Mouse (Mus musculus): ENCODE results near the gene P2ry1.

The P2ry1 gene

DNA sequence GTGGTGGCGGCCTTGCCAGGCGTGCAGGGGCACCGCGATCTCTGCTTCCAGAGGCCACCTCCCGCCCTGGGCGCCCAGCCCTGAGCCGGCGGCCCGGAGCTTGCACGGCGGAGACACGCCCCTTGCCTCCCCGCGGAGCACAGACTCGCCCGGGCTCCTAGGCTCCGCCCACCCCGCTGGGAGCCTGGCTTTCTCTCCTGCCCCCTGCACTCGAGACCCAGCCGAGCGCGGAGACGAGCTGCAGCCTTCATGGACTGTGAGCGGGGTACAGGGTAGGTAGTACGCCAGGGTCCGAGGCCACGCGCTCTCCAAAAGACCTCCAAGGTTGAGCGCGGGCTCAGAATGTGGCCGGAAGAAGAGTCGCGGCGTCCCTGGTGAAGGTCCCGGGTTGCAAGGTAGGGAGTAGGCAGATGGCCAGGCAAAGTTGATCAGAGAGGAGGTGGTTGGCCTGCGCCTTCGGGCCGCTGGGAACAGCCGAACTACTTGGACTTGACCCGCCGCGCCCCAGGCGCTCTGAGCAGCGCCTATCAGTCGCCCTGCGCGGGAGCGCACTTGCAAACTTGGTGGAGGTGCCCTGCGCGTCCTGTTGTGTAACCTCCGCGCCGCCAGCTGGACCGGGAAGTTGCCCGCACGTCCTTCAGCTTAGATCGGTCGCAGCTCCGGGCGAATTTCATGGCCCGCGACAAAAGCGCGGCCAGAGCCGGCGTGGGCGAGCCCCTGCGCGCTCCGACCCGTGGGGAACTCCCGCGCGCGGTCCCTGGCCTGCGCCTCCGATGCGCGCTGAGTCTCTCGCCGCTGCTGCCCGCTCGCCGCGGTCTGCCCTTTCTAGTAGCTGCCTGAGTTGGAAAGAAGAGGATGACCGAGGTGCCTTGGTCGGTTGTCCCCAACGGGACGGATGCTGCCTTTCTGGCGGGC, at the start of gene P2ry1:
Gene P2ry1 (plus strand): TSS at position 209 of the 915 bp plus-strand sequence.
- DNase-seq = peak; percentile 32

DNA sequence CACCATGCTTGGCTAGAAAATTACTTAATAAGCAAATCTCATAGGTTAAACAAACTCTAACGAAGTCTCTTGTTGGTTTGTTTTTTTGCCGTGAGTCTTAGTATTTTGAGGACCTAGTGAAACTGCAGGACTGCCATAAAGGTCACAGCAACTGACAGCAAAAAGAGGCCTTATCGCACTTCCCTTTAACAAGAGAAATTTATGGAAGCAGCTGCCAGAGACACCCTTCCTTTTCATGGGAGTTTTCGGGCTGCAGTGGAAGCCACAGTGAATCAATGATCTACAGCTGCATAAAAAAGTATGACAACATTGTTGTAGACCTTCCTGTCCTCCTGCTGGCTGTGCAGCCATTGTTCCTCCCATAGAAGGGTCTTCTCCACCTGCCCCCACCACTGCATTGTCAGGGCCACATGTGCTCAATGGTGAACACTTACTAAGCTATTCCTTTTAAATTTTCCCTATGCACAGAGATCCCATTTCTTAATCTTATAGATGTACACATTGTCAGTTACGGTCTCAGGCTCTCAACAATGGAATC, 49.3 kb upstream of the P2ry1 start:
- DNase-seq = no peak

GRCm38 (mm10) chr3:60954073-60954472, 48.5 kb upstream of the P2ry1 start:
- DNase-seq = no peak

DNA sequence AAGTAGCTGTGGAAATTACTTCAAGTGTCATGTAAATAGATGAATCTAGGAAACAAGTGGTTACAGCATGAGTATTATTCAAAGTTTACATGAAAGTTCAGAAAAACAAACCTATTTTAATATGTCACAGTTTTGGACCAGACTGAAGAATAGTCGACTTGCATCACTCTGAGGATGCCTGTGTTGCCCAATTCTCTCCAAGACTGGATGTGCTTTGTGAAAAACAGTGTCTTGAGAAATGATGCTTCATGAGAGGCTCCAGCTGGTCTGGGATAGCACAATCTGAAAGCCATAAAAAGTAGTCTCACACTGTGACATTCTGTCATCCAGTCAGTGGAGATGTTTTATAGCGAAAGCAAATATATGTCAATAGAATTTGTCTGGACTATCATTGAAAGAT, 43.8 kb upstream of the P2ry1 start:
- no peak for DNase-seq

DNA sequence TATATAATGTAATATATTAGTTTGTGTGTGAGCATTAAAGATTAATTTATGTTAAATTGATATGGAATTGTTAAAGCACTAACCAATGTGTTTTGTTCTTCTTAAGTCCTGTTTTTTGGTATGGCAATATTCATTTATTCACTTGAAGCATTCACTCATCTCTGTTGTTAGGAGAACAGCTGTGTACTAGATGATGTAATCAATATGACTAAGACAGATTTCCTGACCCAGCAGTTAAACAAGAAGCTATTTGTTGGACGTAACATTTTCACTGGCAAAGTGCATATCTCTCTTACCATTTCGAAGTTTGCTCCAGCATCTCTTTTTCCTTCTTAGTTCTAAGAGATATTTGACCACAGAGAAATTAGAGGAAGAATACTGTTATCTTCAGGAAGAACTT, 37.5 kb upstream of the P2ry1 start:
- DNase-seq = no peak

- DNase-seq = no peak
Measured at GRCm38 (mm10) chr3:60974944-60975343, 27.7 kb upstream of the P2ry1 start.

DNA sequence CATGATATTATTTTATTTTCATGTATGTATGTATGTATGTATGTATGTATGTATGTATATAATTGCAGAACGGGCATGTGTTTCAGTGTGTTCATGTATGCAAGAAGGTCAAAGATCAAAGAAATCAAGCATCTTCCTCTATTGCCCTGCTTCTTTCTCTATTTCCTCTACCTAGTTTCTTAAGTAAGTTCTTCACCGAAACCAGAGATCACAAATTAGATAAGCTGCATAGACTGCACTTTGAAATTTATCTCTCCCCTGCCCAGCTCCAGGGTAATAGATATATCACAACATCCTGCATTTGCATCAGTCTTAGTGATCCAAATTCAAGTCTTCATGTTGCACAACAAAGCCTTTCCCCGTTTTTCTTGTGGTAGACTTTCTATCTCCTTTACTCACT, 20.5 kb upstream of the P2ry1 start:
- no peak for DNase-seq

DNA sequence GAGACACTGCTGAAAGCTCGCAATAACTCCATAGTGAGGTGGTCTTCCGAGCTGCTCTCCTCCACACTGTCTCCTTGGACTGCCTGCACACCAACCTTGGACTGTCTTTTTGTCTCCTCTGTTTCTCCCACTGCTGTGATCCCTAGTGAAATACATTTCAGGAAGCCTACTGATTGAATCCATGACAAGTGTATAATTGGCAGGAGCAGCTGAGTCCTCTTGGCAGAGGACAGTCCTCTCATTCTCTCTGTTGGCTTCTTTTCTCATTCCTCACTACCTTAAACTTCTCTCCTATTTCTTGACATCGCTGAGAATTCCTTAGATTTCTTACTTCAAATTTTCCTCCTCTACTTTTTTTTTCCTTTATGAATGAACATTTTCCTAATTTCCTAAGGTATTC, 4.5 kb upstream of the P2ry1 start:
- no peak for DNase-seq

DNA sequence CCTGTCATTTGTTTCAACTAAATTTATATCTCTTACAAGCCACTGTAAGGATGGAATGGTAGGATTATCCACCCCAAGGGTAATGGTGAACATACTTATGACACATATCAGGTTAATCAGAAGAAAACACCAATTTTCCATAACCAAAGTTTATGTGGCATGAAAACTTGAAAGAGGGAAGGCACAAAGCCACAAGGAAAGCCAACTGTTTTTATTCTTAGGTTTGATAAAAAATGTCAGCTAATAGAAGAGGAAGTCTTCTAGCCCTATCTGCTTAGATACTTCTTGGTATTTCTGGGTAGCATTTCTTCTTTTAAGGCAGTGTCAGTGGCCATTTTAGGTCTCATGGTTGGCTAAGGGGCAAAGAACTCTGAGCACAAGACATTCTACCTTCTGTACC, 2.9 kb upstream of the P2ry1 start:
- no peak for DNase-seq

- DNase-seq = no peak
Measured at GRCm38 (mm10) chr3:61000747-61001146, 1.8 kb upstream of the P2ry1 start.

DNA sequence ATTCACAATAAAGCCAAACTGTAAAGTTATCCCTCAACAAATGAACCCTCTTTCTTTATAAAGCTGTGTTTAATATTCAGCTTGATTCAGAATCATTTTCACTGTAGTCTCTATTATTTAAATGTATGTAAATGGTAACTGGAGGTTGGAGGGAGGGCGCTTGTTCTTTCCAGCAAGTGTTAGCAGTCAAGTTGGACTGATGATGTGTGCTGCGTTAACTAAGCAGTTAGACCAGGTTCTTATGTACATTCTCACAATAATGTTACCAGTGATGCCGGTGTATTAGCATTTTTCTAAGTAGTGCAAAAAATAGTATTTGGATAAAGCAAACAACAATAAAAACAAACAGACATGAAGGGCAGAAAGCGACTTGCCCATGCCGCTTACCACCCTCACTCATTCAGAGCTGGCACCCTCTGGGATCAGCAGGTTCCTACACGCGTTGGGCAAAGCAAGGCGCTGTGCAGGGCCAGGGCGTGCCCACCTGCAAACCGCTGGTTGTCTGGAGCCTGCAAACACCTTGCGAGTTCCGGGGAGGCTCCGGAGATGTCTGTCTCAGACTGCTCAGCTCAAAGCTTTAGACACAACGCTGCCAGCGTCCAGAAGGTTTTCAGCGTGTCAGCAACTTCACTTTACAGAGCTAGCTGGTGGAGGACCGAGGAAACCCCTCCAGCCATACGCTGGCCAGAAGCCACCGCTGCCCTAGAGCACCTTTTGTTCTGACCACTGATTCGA, 576 bp upstream of the P2ry1 start:
- DNase-seq = no peak

GRCm38 (mm10) chr3:61004611-61005010, 2.0 kb downstream of the P2ry1 start:
- DNase-seq = no peak

- DNase-seq = no peak
Measured at GRCm38 (mm10) chr3:61011660-61012059, 9.1 kb downstream of the P2ry1 start.

DNA sequence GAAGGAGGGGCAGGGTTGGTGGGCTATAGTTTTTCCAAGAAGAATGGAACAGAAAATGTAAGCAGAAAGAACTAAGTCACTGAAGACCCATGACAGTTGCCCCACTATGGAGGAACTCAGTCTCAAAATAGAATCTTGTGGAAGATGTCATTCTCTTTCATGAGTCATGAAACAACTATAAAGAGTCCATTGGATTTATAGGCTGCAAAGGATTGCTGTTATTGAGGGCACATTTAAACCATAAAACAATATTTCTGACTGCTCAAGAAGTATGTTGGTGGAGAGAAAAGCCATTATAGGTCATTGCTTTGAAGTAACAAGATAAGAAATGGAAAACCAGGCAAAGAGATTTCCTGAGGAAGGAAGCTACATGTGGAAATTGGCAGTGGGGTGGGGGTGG, 10.0 kb downstream of the P2ry1 start:
- DNase-seq = no peak

DNA sequence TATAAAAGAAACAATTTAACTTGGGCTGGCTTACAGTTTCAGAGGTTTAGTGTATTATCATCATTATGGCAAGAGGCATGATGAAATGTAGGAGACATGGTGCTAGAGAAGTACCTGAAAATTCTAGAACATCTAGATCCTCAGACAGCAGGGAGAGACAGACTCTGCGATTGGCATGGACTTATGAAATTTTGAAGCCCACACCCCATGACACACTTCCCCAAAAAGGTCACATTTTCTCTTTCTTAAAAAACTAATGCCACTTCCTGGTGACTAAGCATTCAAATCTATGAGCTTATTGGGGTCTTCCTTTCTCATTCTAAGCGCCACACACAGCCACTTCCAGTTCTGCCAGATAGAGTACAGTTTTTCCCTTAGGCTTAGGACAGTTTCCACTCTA, 14.1 kb downstream of the P2ry1 start:
- no peak for DNase-seq

GRCm38 (mm10) chr3:61032100-61032499, 29.5 kb downstream of the P2ry1 start:
- DNase-seq = no peak

DNA sequence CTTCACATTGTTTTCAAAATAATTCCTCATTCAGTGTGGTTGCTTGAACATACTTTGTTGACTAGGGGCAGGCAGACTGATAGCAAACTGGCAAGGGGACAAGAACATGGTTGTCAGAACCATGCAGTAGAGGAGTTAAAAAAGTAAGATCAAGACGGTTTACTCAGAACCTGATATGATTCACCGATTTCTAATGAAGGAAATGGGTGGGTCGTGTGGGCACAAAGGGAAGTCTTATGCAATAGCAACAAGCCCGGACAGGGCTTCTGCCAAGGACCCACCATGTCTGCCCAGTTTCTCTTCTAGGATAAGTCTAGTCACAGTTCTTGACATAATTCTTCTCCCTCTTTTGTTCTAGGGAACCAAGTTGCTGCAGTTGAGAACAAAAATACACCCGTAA, 33.0 kb downstream of the P2ry1 start:
- DNase-seq = no peak

DNA sequence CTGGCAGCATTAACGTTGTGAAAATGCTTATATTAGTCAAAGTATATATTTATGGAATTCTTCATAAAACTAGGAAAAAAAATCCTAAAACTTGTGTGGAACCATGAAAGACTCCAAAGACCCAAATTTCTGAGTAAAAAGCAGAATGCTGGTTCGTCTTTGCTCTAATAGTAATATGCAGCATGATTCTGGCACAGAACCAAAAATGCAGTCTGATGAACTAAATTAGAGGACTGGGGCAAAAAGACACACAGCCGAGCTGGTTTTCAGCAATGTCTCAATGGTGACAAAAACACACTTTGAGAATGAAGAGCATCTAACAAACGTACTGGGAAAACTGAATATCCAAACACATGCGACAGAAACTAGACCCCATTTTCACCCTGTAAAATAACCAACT, 37.3 kb downstream of the P2ry1 start:
- no peak for DNase-seq

DNA sequence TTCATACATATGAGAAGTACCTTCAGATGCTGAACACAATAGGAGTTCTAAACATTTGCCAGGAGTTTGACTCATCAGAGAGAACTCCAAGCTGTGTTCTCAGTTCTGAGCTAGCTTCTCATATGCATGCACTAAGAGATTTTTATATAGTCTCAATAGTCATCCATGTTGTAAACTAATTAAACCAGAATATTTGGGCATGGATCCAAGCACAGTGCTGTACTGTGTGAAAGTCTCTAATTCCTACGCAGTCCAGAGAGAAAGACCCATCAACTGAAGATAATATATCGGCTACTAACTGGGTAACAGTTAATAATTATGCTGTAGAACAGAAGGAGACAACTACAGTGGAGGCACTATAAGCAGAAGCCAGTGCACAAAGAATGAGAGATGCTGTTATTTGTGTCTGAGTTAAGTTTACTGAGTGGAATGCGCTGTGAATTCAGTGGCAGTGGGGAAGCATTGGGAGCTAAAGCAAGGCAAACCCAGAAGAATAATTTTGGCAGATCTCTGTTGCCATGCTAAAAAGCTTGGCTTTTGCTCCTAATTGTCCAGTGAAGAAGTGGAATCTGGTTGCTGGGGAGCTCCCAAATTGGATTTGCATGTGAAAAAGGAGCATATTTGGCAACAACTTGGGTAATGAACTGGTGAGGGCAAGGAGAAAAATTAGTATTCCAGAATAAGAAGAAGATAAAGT, 47.5 kb downstream of the P2ry1 start:
- no peak for DNase-seq

Data from layer of hippocampus, adult 9-11 months (tissue).